Mouse (Mus musculus) liver, embryonic 11.5 days (tissue): ENCODE measurements around the gene Cdh4. TPM values are rescaled to one million over a fixed set of nuclear protein-coding genes. Genes with fewer than 3 reads are reported as not detected.
A peak's percentile ranks its signal among the peaks of the same experiment; 100 is the strongest.

ENCODE experiments used
- ATAC-seq: fragments of 200-750 bp; cut with Nextera tagmentation; replicated peaks from 2 replicates; pipeline ENCODE4 v1.8.0; 2017; ENCODE audit warnings: moderate number of reproducible peaks, mild to moderate bottlenecking, moderate TSS enrichment, moderate library complexity; ENCODE audit not compliant: low FRiP score
- DNase-seq: peaks from one replicate; pipeline ENCODE4 v3.0.0-alpha.2; 2017; ENCODE audit warnings: low spot score
- H3K27ac ChIP-seq: fragments of 300-500 bp; sonication (generic); 2 replicates; pipeline ENCODE4 v1.5.1; 2014; ENCODE audit warnings: mild to moderate bottlenecking, low read depth, low read length, control low read depth
- H3K27me3 ChIP-seq: fragments of 300-500 bp; sonication (generic); replicated peaks from 2 replicates; pipeline ENCODE4 v1.6.1; 2014; ENCODE audit warnings: low read length, mixed read lengths; ENCODE audit not compliant: control insufficient read depth, insufficient read depth
- H3K36me3 ChIP-seq: fragments of 300-500 bp; sonication (generic); 2 replicates; pipeline ENCODE4 v1.6.1; 2014; ENCODE audit warnings: mild to moderate bottlenecking, low read length, moderate library complexity, mixed read lengths; ENCODE audit not compliant: control insufficient read depth, insufficient read depth
- H3K4me1 ChIP-seq: fragments of 300-500 bp; sonication (generic); replicated peaks from 2 replicates; pipeline ENCODE4 v1.6.1; 2014; ENCODE audit warnings: low read length, mixed read lengths; ENCODE audit not compliant: control insufficient read depth, insufficient read depth
- H3K4me2 ChIP-seq: fragments of 300-500 bp; sonication (generic); 2 replicates; pipeline ENCODE4 v1.6.1; 2014; ENCODE audit warnings: mild to moderate bottlenecking, control low read depth, moderate library complexity
- H3K4me3 ChIP-seq: fragments of 300-500 bp; sonication (generic); 2 replicates; pipeline ENCODE4 v1.5.1; 2014; ENCODE audit warnings: low read depth, low read length, control low read depth
- H3K9ac ChIP-seq: fragments of 300-500 bp; sonication (generic); 2 replicates; pipeline ENCODE4 v1.6.1; 2014; ENCODE audit warnings: low read depth, low read length, control low read depth
- H3K9me3 ChIP-seq: fragments of 300-500 bp; sonication (generic); 2 replicates; pipeline ENCODE4 v1.6.1; 2016; ENCODE audit warnings: low read length, inconsistent platforms, mixed read lengths; ENCODE audit not compliant: control insufficient read depth
- WGBS: fragments of 180-500 bp; shearing (Covaris S2); extraction: QIAGEN DNeasy Blood & Tissue Kit; methylation state at CpG from one replicate; pipeline ENCODE4 v1.1.7; 2014; 5-methylcytosine and 5-hydroxymethylcytosine counted together
- polyA plus RNA-seq: library from polyadenylated mRNA; unstranded; fragments of >200 nt; fragmentation: Nextera tagmentation; extraction: Ambion mirVana; gene quantifications from 2 replicates; pipeline ENCODE4 v1.2.1, GENCODE M21; 2014

Cdh4 gene
- polyA plus RNA-seq, 1 experiment from 2014 or later: 0.51 TPM

DNA sequence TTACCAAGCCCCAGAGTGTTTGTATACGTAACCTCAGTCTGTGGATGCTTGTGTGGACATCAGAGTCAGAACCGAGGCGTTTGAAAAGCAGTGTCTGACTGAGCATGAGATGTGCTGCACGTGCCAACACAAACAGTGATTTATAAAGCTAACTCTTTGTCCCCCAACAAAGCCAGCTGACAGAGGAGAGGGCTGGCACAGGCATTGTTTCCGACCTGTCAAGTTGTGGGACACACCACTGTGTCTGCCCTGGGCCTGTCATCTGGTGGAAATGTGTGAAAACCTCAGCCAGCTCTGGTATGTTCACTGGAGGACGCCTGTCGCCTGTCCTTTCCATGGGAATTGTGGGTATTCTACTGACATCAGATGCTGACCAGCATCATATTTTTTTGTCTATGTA lies 248.3 kb downstream of the Cdh4 start:
- Histone ChIP-seq H3K9ac (no peak overlapping the region), H3K4me3 (no peak overlapping the region), H3K9me3 (no peaks in the 10 kb centered on the region), H3K27me3 (no peaks in the 10 kb centered on the region), H3K4me1 (no peaks in the 10 kb centered on the region), H3K4me2 (no peak overlapping the region), H3K36me3 (no peaks in the 10 kb centered on the region), H3K27ac (no peak overlapping the region)
- ATAC-seq (no peak), DNase-seq (no peak)
- 68% methylated on average over 7 of the region's 7 CpGs for WGBS

- no peak overlapping the region for H3K4me3 ChIP-seq
- ATAC-seq (no peak), DNase-seq (no peak)
- WGBS: 66% methylated on average over 9 of the region's 9 CpGs
- no peak overlapping the region for H3K4me2 ChIP-seq
- H3K4me1 ChIP-seq: no peaks in the 10 kb centered on the region
- no peaks in the 10 kb centered on the region for H3K36me3 ChIP-seq
- H3K27me3 ChIP-seq: no peaks in the 10 kb centered on the region
- no peaks in the 10 kb centered on the region for H3K9me3 ChIP-seq
- H3K9ac ChIP-seq: no peak overlapping the region
- no peak overlapping the region for H3K27ac ChIP-seq
Observed at GRCm38 (mm10) chr2:179694936-179695335, 252.7 kb downstream of the Cdh4 start.

- no peaks in the 10 kb centered on the region for H3K27me3 ChIP-seq
- DNase-seq (no peak), ATAC-seq (no peak)
- H3K4me3 ChIP-seq: no peak overlapping the region
- no peaks in the 10 kb centered on the region for H3K36me3 ChIP-seq
- no peak overlapping the region for H3K9ac ChIP-seq
- H3K9me3 ChIP-seq: no peaks in the 10 kb centered on the region
- no peak overlapping the region for H3K27ac ChIP-seq
- H3K4me1 ChIP-seq: no peaks in the 10 kb centered on the region
- H3K4me2 ChIP-seq: no peak overlapping the region
- WGBS: 77% methylated on average over 8 of the region's 8 CpGs
Observed at GRCm38 (mm10) chr2:179697601-179698000, 255.4 kb downstream of the Cdh4 start.

- DNase-seq: peak; percentile 42
- no peaks in the 10 kb centered on the region for H3K27me3 ChIP-seq
- no peaks in the 10 kb centered on the region for H3K36me3 ChIP-seq
- 51% methylated on average over 12 of the region's 12 CpGs for WGBS
- no peak for ATAC-seq
- no peaks in the 10 kb centered on the region for H3K9me3 ChIP-seq
- no peak overlapping the region for H3K4me3 ChIP-seq
- no peak overlapping the region for H3K27ac ChIP-seq
- H3K4me1 ChIP-seq: no peaks in the 10 kb centered on the region
- no peak overlapping the region for H3K4me2 ChIP-seq
- H3K9ac ChIP-seq: no peak overlapping the region
Observed at GRCm38 (mm10) chr2:179698196-179698985, 256.2 kb downstream of the Cdh4 start.

DNA sequence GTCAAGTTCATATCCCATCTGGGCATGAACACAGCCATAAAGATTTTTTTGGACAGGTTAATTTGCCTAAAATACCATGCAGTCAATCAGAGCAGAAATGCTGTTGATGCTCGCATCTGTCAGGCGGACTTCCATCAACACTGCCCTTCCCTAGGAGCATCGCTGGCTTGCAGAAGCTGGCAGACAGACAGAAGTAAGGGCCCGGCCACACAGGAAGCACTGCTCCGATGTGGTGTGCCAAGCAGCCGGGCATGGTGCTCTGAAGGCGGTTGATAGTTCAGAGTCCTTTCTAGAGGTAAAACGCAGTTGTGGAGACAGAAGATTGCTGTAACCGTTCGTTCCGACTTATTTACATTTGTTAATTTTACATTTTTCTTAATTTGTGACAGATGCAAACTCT lies 262.8 kb downstream of the Cdh4 start:
- H3K36me3 ChIP-seq: no peaks in the 10 kb centered on the region
- DNase-seq (no peak), ATAC-seq (no peak)
- H3K27me3 ChIP-seq: no peaks in the 10 kb centered on the region
- H3K27ac ChIP-seq: no peak overlapping the region
- H3K4me2 ChIP-seq: no peak overlapping the region
- H3K9me3 ChIP-seq: no peaks in the 10 kb centered on the region
- no peak overlapping the region for H3K4me3 ChIP-seq
- 84% methylated on average over 11 of the region's 11 CpGs for WGBS
- no peaks in the 10 kb centered on the region for H3K4me1 ChIP-seq
- no peak overlapping the region for H3K9ac ChIP-seq

- H3K27ac ChIP-seq: no peak overlapping the region
- no peak overlapping the region for H3K4me3 ChIP-seq
- DNase-seq (no peak), ATAC-seq (no peak)
- WGBS: 78% methylated on average over 7 of the region's 7 CpGs
- no peaks in the 10 kb centered on the region for H3K4me1 ChIP-seq
- no peaks in the 10 kb centered on the region for H3K36me3 ChIP-seq
- H3K27me3 ChIP-seq: no peaks in the 10 kb centered on the region
- no peak overlapping the region for H3K9ac ChIP-seq
- H3K4me2 ChIP-seq: no peak overlapping the region
- no peaks in the 10 kb centered on the region for H3K9me3 ChIP-seq
Observed at GRCm38 (mm10) chr2:179705461-179705860, 263.2 kb downstream of the Cdh4 start.

DNA sequence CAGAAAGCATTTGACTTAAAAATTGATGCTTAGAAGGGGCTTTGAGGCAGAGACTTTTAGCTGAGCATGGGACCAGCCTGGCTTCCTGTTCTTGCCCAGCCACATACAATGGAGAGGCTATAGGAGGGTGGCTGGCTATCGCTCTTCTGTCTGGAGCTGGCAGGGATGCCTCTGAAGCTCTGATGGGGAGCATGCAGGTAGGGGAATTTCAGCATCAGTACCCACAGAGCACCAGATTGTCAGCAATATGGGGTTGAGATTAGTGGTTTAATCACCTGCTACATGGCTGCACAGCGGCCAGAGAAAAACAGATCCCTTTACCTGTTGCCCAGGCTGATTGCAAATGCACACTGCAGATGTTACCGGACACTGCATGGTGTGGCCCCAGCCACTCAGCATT lies 264.4 kb downstream of the Cdh4 start:
- no peak overlapping the region for H3K27ac ChIP-seq
- no peaks in the 10 kb centered on the region for H3K4me1 ChIP-seq
- no peak overlapping the region for H3K4me3 ChIP-seq
- 87% methylated on average over 3 of the region's 3 CpGs for WGBS
- no peak for DNase-seq
- H3K9me3 ChIP-seq: no peaks in the 10 kb centered on the region
- H3K9ac ChIP-seq: no peak overlapping the region
- H3K4me2 ChIP-seq: no peak overlapping the region
- H3K36me3 ChIP-seq: no peaks in the 10 kb centered on the region
- no peaks in the 10 kb centered on the region for H3K27me3 ChIP-seq
- no peak for ATAC-seq

GRCm38 (mm10) chr2:179709111-179709510 lies 266.9 kb downstream of the Cdh4 start:
- DNase-seq (no peak), ATAC-seq (no peak)
- no peaks in the 10 kb centered on the region for H3K4me1 ChIP-seq
- no peak overlapping the region for H3K27ac ChIP-seq
- no peaks in the 10 kb centered on the region for H3K36me3 ChIP-seq
- H3K9ac ChIP-seq: no peak overlapping the region
- no peaks in the 10 kb centered on the region for H3K9me3 ChIP-seq
- H3K4me3 ChIP-seq: no peak overlapping the region
- H3K4me2 ChIP-seq: no peak overlapping the region
- no peaks in the 10 kb centered on the region for H3K27me3 ChIP-seq
- 77% methylated on average over 2 of the region's 2 CpGs for WGBS

GRCm38 (mm10) chr2:179712690-179713089 lies 270.5 kb downstream of the Cdh4 start:
- H3K27ac ChIP-seq: no peak overlapping the region
- no peaks in the 10 kb centered on the region for H3K36me3 ChIP-seq
- H3K4me1 ChIP-seq: no peaks in the 10 kb centered on the region
- 0 out of 2 replicates have a peak, but pooled peaks cover 3% of the 10 kb centered on the region for H3K9me3 ChIP-seq
- H3K4me3 ChIP-seq: no peak overlapping the region
- H3K4me2 ChIP-seq: no peak overlapping the region
- no peak overlapping the region for H3K9ac ChIP-seq
- ATAC-seq (no peak), DNase-seq (no peak)
- H3K27me3 ChIP-seq: no peaks in the 10 kb centered on the region
- WGBS: 67% methylated on average over 7 of the region's 7 CpGs
